ENCODE assay signal across 28 mouse cellular contexts in the genomic region with DNA sequence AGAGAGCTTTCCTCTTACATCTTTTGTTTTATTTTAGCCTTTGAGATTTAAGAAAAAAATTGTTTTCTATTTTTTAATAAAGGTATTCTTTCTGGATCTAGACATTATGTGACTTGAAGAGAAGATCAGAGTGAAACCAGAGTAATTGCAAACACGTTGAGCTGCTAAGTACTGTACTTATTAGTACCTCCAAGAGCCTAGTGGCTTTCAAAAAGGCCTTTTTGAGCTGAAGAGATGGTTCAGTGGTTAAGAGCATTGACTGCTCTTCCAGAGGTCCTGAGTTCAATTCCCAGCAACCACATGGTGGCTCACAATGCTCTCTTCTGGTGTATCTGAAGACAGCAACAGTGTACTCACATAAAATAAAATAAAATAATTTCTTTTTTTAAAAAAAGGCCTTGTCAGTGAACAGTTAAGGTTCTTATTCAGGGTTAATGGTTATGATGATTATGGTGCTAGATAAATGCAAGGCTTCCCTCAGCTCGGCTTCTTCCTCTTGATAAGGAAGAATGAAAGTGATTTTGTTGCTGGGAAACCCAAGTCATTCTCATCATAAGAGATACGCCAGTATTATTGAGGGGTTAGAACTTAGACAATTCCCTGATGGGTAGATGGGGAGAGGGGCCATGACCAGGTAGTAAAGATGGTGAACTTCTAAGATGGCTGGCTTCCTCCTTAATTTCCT. TPM values are rescaled to one million over a fixed set of nuclear protein-coding genes. Genes with fewer than 3 reads are reported as not detected.
"Had no signal": no experiment of that assay in that cellular context is flagged by ENCODE, and none has a peak within 500 bp of the region (broad histone marks: within the 10 kb centered on the region; RNA-seq: fewer than 3 reads in every experiment).

No protein-coding gene starts in this region.

- H3K4me1 ChIP-seq: limb, embryonic 10.5 days; limb, embryonic 12.5 days; limb, embryonic 13.5 days; limb, embryonic 15.5 days; lung, embryonic 15.5 days had no signal

- H3K27ac ChIP-seq: limb, embryonic 10.5 days; limb, embryonic 12.5 days; limb, embryonic 13.5 days; limb, embryonic 15.5 days; liver, embryonic 12.5 days; liver, embryonic 13.5 days; liver, embryonic 14.5 days; liver, embryonic 15.5 days; lung, embryonic 15.5 days; macrophage; midbrain, embryonic 10.5 days; midbrain, embryonic 12.5 days; midbrain, embryonic 13.5 days; midbrain, embryonic 15.5 days had no signal

- H3K9ac ChIP-seq: limb, embryonic 12.5 days; limb, embryonic 13.5 days; limb, embryonic 15.5 days; liver, embryonic 12.5 days; liver, embryonic 13.5 days; liver, embryonic 14.5 days; liver, embryonic 15.5 days; liver, postnatal 0 days; lung, embryonic 14.5 days; lung, embryonic 15.5 days; midbrain, embryonic 12.5 days; midbrain, embryonic 13.5 days; midbrain, embryonic 15.5 days had no signal

- H3K4me3 ChIP-seq: limb, embryonic 10.5 days; limb, embryonic 12.5 days; limb, embryonic 13.5 days; limb, embryonic 15.5 days; liver, embryonic 12.5 days; liver, embryonic 13.5 days; liver, embryonic 15.5 days; lung, embryonic 15.5 days; megakaryocyte, embryonic 14.5 days; midbrain, embryonic 10.5 days; midbrain, embryonic 12.5 days; midbrain, embryonic 13.5 days; midbrain, embryonic 15.5 days; myocyte had no signal

- DNase-seq: left cerebral cortex, postnatal 4 days; liver; liver, embryonic 13.5 days; liver, postnatal 0 days; lung, adult 18-20 months; lung, adult 2 months; lung, embryonic 14.5 days; lung, postnatal 10 days; lung, postnatal 14 days; lung, postnatal 36 days; lung, postnatal 4 days; midbrain, embryonic 14.5 days had no signal

- H3K36me3 ChIP-seq: limb, embryonic 10.5 days; limb, embryonic 12.5 days; limb, embryonic 13.5 days; limb, embryonic 15.5 days; liver, embryonic 12.5 days; liver, embryonic 13.5 days; liver, embryonic 15.5 days; lung, embryonic 15.5 days; midbrain, embryonic 10.5 days; midbrain, embryonic 12.5 days; midbrain, embryonic 13.5 days; midbrain, embryonic 15.5 days had no signal

- H3K27me3 ChIP-seq: limb, embryonic 12.5 days; limb, embryonic 13.5 days; limb, embryonic 15.5 days; liver, embryonic 12.5 days; liver, embryonic 13.5 days; liver, embryonic 15.5 days; lung, embryonic 15.5 days; megakaryocyte, embryonic 14.5 days; midbrain, embryonic 12.5 days; midbrain, embryonic 13.5 days; midbrain, embryonic 15.5 days had no signal

- H3K9me3 ChIP-seq: limb, embryonic 10.5 days; limb, embryonic 12.5 days; limb, embryonic 13.5 days; limb, embryonic 15.5 days; liver, embryonic 12.5 days; liver, embryonic 13.5 days; liver, embryonic 15.5 days; lung, embryonic 15.5 days; megakaryocyte, embryonic 14.5 days; midbrain, embryonic 10.5 days; midbrain, embryonic 12.5 days; midbrain, embryonic 13.5 days; midbrain, embryonic 15.5 days had no signal

RNA-seq across cellular contexts. Expression of a gene that starts 54.9 kb away (rescaled TPM):
- total RNA-seq: monocyte, adult 5-6 weeks had no signal
